Mouse (Mus musculus) small intestine, adult 2 months (tissue): Measurements from ENCODE around the gene Zfp651.

Experiments
- CTCF ChIP-seq: fragments of 200-500 bp; IDR thresholded peaks from 2 replicates; pipeline ENCODE4 v1.5.1; 2012; ENCODE audit warnings: low read depth, mild to moderate bottlenecking, control low read depth, inconsistent platforms, low read length, moderate library complexity, mixed read lengths; ENCODE audit not compliant: insufficient replicate concordance, insufficient read length; ENCODE audit errors: extremely low read depth
- POLR2A ChIP-seq: fragments of 200-500 bp; IDR thresholded peaks from 2 replicates; pipeline ENCODE4 v1.6.1; 2012; ENCODE audit warnings: low read depth, mild to moderate bottlenecking, control low read depth, inconsistent platforms, low read length, moderate library complexity

GRCm38 (mm10) chr9:121757432-121757831 lies 1.7 kb upstream of the Zfp651 start:
- TF ChIP-seq POLR2A (no peak), CTCF (no peak)
